Mouse (Mus musculus) bone marrow, adult 2 months (tissue): Measurements from ENCODE around the gene Psg20.
"Not testable (repeated sequence)": the region's sequence is repeated elsewhere in the genome, so short reads cannot be mapped to it uniquely, and the experiment has no call there.

Source experiments
- CTCF ChIP-seq: fragments of 200-500 bp; IDR thresholded peaks from 2 replicates; pipeline ENCODE4 v1.5.1; 2011; ENCODE audit warnings: low read length, control low read depth; ENCODE audit not compliant: control insufficient read depth, insufficient read depth
- POLR2A ChIP-seq: fragments of 200-500 bp; IDR thresholded peaks from 2 replicates; pipeline ENCODE4 v1.6.1; 2011; ENCODE audit warnings: low read depth, mild to moderate bottlenecking, control low read depth, low read length, borderline replicate concordance; ENCODE audit not compliant: control insufficient read depth

- not testable (repeated sequence) for TF ChIP-seq CTCF, POLR2A
Measured at GRCm38 (mm10) chr7:18656625-18657024, 29.4 kb downstream of the Psg20 start, which contains the start of gene Psg21.
